Mouse (Mus musculus): ENCODE data around the gene Gm10645.

The Gm10645 gene

GRCm38 (mm10) chr8:83169709-83170108 lies 3.7 kb upstream of the Gm10645 start:
- no peak for DNase-seq (ENCODE audit: extremely low spot score, low read depth, low spot score)

GRCm38 (mm10) chr8:83169127-83169526 lies 3.2 kb upstream of the Gm10645 start:
- no peak for DNase-seq (ENCODE audit: extremely low spot score, low read depth, low spot score)

- no peak for DNase-seq (ENCODE audit: extremely low spot score, low read depth, low spot score)
These were observed 2.0 kb upstream of the Gm10645 start for GRCm38 (mm10) chr8:83167932-83168331.

- peak; percentile 44 for DNase-seq (ENCODE audit: extremely low spot score, low read depth, low spot score)
These were observed 587 bp downstream of the Gm10645 start, which contains the start of gene Tbc1d9 for GRCm38 (mm10) chr8:83165235-83165930. Gene Tbc1d9, plus strand, starts transcription at chr8:83165352.

- no peak for DNase-seq (ENCODE audit: extremely low spot score, low read depth, low spot score)
These were observed 5.4 kb downstream of the Gm10645 start for GRCm38 (mm10) chr8:83160613-83161012.

GRCm38 (mm10) chr8:83159615-83160014 lies 6.4 kb downstream of the Gm10645 start:
- DNase-seq (ENCODE audit: extremely low spot score, low read depth, low spot score): no peak

GRCm38 (mm10) chr8:83158971-83159370 lies 7.0 kb downstream of the Gm10645 start:
- no peak for DNase-seq (ENCODE audit: extremely low spot score, low read depth, low spot score)

GRCm38 (mm10) chr8:83155110-83155509 lies 10.9 kb downstream of the Gm10645 start:
- DNase-seq (ENCODE audit: extremely low spot score, low read depth, low spot score): no peak

GRCm38 (mm10) chr8:83152470-83152869 lies 13.5 kb downstream of the Gm10645 start:
- DNase-seq (ENCODE audit: extremely low spot score, low read depth, low spot score): no peak

- no peak for DNase-seq (ENCODE audit: extremely low spot score, low read depth, low spot score)
These were observed 13.9 kb downstream of the Gm10645 start for GRCm38 (mm10) chr8:83152055-83152454.

- DNase-seq (ENCODE audit: extremely low spot score, low read depth, low spot score): no peak
These were observed 16.8 kb downstream of the Gm10645 start for GRCm38 (mm10) chr8:83149124-83149523.

GRCm38 (mm10) chr8:83145421-83145820 lies 20.5 kb downstream of the Gm10645 start:
- no peak for DNase-seq (ENCODE audit: extremely low spot score, low read depth, low spot score)

GRCm38 (mm10) chr8:83144601-83145000 lies 21.4 kb downstream of the Gm10645 start:
- DNase-seq (ENCODE audit: extremely low spot score, low read depth, low spot score): no peak

GRCm38 (mm10) chr8:83141358-83141757 lies 24.6 kb downstream of the Gm10645 start:
- no peak for DNase-seq (ENCODE audit: extremely low spot score, low read depth, low spot score)

GRCm38 (mm10) chr8:83140701-83141111 lies 25.3 kb downstream of the Gm10645 start:
- no peak for DNase-seq (ENCODE audit: extremely low spot score, low read depth, low spot score)

GRCm38 (mm10) chr8:83140068-83140467 lies 25.9 kb downstream of the Gm10645 start:
- no peak for DNase-seq (ENCODE audit: extremely low spot score, low read depth, low spot score)

- DNase-seq (ENCODE audit: extremely low spot score, low read depth, low spot score): no peak
These were observed 30.9 kb downstream of the Gm10645 start for GRCm38 (mm10) chr8:83135086-83135485.
